Mouse (Mus musculus) left cerebral cortex, postnatal 25 days (tissue): ENCODE measurements at regions not wholly inside any gene's neighbourhood (a gene's known extent, or its start where the extent isn't known, plus 50 kb on each side); places are given as distances from the start of the nearest gene placed in this dataset.
"Not testable (repeated sequence)": the region's sequence is repeated elsewhere in the genome, so short reads cannot be mapped to it uniquely, and the experiment has no call there.

Experiments used
- DNase-seq, 2 experiments: peaks; one replicate each; pipeline ENCODE4 v3.0.0; 2022; ENCODE audit warnings: low spot score in 2 of 2, mixed read lengths in 1 of 2
- intact Hi-C: fragments of 180-260 bp; cut with DNase I; formaldehyde crosslinking; loops from one replicate; pipeline ENCODE4 v1.15.1; 2025

DNA sequence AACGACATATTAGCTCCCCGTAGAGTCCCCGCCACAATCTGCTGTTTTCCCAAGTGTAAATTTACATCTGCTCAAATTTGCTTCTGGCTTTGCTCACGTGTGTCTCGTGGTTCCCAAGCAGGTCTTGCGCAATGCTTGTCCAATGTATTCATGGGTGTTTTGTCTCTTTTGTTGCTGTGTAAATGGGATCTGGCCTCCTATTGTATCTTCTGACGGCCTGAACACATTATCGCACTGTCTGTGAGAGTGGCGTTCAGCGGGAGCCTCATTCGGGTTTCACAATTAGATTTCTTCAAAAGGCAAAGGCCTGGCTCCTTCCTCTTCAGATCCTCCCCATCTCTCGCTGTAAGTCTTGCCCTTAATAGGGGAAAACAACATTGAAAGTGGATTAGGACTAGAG lies 274.5 kb downstream of the Fam19a5 start:
- DNase-seq: no peak
- intact Hi-C loops: no loop called here

DNA sequence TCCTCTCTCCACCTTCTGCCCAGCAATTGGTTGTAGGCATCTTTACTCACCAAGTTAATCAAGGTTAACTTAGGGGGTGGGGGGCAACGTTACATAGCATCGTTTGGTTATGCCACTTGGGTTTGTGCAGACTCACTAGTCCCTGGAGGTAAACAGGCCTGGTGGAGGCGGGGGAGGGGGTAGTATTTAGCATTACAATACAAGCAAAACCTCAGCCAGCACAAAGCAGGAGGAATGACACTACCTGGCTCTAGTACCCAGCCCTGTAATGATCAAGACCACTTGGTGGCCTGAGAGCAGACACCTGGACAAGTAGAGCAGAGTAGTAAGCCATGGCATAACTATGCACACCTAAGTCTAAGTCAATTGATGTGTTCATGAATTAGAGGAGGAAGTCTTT lies 298.0 kb downstream of the Fam19a5 start:
- intact Hi-C loops: no loop called here
- DNase-seq: no peak

DNA sequence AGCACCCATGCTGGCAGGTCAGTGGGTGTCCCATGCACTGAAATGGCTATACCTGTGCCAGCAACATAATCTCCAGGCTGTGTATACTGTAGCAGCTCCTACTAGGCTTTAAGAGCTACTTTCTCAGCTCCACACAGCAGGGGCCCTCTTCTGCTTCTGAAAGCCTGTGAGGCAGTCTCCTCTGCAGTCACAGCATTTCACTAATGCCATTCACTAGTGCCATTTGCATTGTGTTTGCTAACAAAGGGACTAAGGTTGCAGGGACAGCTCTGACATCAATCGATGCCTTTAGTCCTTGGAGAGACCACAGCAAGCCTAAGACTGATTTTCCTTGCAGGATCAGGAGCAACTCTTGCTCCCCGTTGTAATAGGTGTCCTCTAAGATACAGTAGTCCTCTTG lies 315.0 kb downstream of the Fam19a5 start:
- no peak for DNase-seq
- intact Hi-C loops: no loop called here

DNA sequence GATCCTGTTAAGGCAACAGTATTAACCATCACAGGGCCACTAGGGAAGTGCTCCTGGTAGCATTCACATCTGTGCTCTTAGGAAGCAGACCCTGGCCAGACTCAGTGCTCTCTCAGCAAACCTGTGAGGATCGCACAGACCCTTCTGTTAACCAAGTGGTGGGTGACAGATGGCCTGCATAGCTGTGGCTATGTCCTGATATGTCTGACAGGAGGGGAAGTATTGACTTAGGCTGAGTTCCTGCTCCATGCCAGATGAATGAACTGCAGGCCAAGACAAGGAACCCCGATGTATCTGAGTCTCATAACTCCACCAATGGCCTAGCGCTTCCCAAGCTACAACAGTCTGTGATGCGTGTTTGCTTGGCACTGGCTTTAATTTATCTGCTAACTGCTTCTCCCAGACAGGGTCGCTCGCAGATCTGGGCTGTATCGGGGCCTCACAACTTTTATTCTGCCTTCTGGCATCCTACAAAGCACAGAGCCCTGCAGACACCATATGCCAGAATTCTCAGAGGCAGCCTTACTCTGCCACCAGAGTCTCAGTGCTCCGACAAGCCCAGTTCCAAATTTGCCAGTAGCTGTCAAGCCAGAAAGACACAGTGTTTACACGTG lies 332.3 kb downstream of the Fam19a5 start:
- intact Hi-C loops: no loop called here
- no peak for DNase-seq

DNA sequence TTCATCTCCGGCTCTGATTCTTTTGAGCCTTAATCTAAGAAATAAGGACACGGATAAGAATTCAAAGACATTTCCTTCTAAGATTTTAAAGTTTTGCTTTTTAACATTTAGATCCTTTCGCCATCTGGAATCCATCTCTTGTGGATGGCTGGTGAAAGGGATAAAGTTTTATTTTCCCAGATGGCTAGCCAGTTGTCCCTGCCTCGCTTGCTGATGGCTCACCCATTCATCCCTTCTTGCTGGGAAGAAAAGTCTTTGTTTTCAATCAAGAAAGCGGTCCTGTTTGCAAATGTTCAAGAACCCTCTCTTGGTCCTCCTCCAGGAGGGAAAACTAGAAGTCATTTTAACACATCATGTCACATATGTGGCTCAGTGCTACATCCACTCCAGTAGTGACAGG lies 346.8 kb downstream of the Fam19a5 start:
- intact Hi-C loops: no loop called here
- DNase-seq: no peak

DNA sequence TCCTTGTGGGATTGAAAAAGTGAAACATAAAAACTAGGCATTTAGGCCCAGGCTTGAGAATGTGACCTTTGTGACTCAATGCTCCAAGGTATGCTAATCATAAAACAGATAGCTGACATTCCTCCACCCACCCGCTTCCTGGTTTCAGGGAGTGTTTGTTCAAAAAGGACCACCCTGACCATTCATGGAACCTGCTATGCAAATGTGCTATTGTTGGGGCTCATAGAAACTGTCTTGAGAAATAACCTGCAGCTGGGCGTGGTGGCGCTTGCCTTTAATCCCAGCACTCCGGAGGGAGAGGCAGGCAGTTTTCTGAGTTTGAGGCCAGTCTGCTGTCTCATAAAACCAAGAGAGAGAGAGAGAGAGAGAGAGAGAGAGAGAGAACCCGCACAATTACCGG lies 350.8 kb downstream of the Fam19a5 start:
- intact Hi-C loops, DNase-seq: not testable (repeated sequence)

DNA sequence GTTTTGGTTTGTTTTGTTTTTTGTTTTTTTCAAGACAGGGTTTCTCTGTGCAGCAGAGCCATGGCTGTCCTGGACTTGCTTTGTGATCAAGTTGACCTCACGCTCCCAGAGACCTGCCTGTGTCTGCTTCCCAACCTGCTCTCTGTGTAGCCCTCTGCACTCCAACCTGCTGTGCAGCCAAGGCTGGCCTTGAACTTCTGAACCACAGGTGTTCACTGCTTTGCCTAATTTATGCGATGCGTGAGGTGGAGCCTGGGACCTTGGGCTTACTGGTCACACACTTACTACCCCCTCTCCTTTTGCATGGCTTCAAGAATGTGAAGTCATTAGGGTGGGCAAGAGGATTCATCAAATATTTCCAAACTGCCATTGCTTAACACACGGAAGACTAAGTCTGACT lies 354.6 kb downstream of the Fam19a5 start:
- DNase-seq: no peak
- intact Hi-C loops: no loop called here

DNA sequence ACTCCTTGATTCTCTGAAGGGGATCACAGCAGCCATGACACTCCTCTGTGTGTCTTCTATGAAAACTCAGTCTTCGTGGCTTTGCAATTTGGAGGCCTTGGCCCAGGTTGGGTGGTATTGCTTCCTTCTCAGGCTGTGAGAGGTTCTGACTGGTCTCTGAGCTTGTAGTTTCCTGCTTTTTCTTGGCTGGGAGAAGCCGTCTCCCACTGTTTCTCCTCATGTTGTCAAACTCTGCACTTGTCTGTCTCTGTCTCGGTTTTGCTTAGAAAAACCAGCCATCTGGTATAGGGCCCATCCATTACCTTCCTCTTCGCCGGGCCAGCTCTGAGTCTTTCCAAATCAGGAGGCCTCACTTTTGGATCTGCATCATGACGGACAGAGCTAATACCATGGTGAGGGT lies 360.3 kb downstream of the Fam19a5 start:
- intact Hi-C loops: no loop called here
- no peak for DNase-seq

DNA sequence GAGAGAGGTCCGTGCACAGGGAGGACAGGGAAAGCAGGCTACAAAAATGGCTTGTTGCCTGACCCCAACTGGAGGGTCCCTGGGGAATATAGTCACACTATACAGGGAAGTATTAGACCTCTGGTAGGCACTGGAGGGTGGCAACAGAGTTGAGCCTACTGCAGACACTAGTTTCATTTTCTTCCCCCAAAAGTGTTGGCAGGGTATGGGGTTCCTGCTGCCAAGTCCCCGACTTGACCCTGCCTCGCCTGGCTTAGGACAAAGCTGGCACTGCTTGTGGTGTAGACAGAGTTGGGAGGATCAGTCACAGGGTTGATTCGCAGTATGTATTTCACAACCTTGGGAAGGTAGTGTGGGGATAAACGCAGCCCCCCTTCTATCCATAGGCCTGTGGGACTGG lies 362.2 kb downstream of the Fam19a5 start:
- intact Hi-C loops: no loop called here
- no peak for DNase-seq

DNA sequence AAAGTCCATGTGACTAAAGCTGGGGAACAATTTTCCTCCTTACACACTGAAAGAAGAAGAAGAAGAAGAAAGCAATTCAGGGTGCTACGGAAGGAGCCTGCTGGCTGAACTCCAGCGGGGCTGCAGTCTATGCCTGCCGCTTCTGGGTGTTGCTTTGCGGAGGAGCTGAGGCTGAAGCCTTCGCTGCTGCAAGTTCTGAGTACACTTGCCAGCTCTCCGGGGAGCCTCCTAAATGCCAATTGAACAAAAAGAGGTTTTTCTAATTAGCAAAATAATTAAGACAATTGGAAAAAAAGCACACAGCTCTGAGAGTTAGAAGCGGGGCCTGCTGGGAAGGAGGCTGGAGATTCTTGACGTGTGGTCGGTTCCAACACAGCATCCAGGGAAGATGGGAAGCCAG lies 378.0 kb downstream of the Fam19a5 start:
- DNase-seq: peak; percentile 48 to 49
- intact Hi-C loops: loop anchor here (2.0 to 5.0 kb wide), 2 partner anchors 85 to 297 kb away; no protein-coding TSS in a partner anchor

DNA sequence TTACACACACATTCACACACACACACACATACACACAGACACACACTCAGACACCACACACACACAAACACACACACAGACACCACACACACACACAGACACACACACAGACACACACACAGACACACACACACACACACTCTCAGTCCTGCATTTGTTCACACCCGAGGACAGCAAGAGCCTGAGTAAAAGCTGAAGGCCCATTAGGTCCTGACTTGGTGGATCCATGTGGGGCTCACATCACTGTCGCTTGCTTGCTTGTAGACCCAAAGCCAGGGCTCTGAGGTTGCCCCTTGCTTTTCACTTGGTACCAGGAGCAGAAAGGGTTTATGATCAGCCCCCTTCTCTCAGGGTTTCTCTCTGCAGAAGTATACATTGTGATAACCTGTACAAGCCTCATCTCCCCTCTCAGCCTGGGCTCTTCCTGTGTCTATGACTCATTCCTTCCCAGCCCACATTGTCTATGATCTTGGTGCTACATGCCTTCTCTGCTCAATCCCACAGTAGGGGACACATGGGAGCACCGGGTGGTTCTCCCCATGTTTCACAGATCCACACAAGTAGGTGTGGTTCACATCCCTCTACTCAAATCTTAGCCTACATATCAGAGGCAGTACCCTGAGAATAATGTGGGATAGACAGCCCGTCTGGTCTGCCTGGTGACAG lies 378.8 kb downstream of the Fam19a5 start:
- intact Hi-C loops: loop anchor here (2.0 to 5.0 kb wide), 2 partner anchors 86 to 298 kb away; no protein-coding TSS in a partner anchor

DNA sequence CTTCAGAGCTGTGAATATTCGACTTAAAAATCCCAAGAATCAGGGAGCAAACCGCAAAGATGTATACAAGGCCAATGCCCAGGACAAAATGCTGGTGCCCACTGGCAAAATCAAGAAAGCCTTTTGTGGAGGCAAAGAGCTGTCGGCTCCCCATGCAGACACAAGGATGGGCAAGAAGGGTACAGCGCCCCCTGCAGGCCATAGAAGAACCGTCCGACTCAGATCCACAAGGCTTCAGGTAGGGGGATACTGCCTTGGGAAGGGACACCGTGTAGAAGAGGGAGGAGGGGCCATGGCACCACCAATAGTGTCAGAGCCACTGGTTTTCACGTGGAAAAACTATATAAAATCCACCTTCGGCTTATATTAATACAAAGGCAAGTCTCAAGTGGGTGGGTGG lies 379.8 kb downstream of the Fam19a5 start:
- peak in 1 of 2 experiments; percentile 31 for DNase-seq
- intact Hi-C loops: loop anchor here (2.0 to 5.0 kb wide), 2 partner anchors 87 to 299 kb away; no protein-coding TSS in a partner anchor

More for the DNA sequence above, 378.8 kb downstream of the Fam19a5 start:
- DNase-seq: no peak

DNA sequence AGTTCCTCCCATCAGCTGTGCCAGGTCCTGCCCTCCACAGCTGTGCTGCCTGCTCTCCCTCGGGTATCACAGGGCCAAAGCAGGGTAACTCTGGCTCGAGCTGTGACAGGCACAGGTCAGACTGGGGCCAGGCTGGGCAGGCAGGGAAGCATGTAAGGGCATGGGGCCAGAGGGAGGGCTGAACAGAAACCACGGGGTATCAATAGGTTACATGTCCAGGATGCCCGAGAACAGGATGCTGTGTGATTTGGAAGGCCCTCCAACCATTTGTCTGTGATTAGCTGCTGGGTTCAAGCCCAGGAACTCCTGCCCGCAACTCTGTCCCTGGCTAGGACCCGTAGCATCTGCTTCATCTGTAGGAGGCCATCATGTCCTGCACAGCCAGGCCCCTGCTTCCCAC lies 391.9 kb downstream of the Fam19a5 start:
- DNase-seq: no peak
- intact Hi-C loops: no loop called here

DNA sequence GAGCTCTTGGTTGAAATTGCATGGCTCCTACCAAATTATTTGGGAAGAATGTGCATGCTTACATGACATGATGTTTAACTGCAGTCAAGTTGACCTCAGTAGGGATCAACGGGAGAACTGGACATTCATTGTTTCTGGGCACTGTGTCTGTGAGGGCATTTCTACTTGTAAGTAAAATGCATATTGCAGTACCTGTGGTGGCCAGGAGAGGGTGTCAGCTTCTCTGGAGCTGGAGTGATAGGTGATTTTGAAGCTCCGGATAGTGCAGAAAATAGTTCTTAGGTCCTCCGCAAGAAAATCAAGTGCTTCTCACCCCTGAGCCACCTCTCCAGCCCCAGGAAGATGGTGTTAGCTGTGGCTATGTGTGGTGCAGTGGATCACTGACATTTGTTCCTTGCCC lies 396.7 kb downstream of the Fam19a5 start:
- DNase-seq: peak; percentile 44 to 59
- intact Hi-C loops: loop anchor here (1.0 kb wide), 1 partner anchor 307 kb away; no protein-coding TSS in a partner anchor

DNA sequence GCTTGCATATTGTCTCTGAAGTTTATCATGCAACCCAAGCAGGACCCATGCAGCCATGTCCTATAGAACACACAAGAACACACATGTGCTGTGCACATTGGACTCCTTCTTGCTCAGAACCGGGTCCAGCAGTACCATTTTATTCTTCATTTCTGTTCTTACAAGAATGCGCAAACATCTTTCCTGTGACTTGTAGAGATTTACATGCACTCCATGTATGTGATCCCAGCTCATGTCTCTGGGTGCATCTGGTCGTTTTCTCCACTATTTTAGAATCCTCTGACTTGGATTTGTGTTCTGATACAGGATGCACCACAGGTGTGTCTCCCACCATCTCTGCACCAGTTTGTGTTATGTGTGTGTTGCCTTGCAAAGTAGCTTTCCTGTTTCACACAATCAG lies 408.4 kb downstream of the Fam19a5 start:
- no peak for DNase-seq
- intact Hi-C loops: no loop called here

DNA sequence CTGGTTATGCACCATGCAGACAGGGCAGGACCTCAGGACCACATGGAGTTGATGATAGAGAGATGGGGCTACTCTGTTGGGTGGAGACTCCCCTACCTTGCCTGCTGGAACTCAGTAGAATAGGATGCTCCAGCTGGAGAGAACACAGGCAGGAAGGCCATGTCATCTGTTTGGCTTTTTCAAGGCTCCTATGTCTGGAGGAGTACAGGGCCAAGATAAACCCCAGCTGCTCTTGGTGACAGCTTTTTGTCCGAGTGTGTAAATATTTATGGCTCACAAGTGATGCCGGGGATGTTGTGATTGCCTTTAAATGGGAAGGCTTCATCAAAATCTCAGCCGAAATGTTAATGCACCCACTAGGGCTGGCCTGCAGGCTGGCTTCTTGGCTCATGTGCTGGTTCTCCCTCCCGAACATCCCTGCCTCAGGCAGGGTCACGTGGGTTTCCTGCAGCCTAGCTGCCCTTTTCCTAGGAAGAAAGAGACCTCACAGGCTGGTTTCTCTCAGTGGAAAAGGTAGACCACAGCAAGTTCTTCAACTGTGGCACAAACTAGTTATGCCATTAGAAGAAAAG lies 411.7 kb downstream of the Fam19a5 start:
- intact Hi-C loops: no loop called here
- DNase-seq: no peak

DNA sequence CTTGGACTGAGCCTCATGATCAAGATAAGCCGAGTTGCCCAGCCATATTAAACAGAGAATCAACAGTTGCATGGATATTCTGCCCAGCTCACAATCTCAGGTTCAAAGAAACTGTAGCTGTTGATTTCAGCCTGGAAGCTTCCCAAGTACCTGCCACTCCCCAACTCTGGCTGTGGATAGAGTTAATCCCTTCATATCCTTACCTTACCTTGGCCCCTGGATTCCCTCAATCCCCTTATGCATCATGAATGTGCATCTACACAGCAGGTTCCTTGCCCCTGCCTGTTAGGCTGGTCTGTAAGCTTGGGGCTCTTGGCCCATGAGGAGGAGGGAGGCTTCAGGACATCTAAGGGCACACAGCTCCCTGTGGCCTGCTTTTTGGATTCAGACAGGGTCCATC lies 414.8 kb downstream of the Fam19a5 start:
- intact Hi-C loops: no loop called here
- no peak for DNase-seq

DNA sequence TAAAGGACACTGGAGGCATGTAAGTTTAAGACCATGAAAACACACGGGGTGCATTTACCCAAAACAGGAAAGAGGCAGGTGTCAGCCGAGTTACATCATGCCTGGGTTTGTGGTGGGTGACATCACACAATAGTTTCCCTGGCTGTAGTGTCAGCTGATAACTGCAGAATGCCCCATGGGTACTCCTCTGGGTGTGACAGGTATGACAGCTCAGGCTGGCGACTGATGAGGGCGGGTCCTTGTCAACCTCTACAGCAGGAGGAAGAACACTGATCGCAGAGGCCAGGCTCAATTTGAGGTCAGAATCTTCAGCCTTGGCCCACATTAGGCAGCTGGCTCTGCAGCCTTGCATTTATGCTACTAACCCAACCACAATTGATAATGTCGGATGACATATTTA lies 428.5 kb downstream of the Fam19a5 start:
- no peak for DNase-seq
- intact Hi-C loops: no loop called here

DNA sequence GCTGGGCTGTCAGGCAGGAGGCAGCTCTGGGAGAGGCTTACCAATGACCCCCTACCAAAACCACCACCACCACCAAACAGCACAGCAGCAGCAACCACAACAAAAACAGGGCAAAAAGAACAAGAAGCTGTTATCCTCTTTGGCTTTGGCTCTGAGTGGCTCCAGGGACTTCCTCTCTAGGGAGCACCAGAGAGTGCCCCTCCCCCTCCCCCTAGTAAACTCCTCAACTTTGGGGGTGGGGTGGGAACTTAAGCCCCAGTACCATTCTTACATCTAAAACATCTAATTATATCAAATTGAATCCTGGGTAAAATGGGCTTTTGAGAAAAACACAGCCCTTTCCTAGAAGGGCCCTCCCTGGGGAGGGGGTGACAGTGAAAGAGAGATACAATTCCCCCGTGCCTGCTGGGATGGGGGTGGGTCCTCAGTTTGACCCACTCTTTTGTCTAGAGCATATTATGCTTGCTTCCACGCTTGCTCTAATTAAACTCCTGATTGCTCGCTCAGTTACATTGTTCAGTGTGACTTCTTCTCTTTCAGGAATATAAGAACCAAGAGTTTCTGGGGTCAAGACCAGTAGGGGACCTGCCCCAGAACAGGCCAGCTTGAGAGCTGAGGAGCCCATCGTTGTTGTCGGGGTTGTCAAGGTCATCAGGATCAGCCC lies 443.4 kb downstream of the Fam19a5 start:
- DNase-seq: no peak
- intact Hi-C loops: no loop called here

DNA sequence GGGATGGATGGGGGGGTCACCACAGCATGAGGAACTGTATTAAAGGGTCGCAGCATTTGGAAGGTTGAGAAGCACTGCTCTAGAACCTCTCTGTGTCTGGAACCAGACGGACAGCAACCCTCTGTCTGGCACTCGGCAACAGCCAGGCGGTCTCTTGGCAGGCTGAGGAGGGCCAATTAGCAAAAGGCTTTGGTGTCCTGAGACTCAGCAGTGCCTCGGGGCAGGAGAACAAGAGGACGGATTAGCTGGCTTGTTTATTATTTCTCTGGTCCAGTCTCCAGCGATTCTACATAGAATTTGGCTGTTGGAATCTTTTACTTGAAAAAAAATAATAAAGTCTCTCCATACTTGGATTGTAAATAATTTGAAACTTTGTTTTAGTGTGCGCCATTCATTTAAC lies 450.4 kb downstream of the Fam19a5 start:
- intact Hi-C loops: no loop called here
- peak in 1 of 2 experiments; percentile 17 for DNase-seq

DNA sequence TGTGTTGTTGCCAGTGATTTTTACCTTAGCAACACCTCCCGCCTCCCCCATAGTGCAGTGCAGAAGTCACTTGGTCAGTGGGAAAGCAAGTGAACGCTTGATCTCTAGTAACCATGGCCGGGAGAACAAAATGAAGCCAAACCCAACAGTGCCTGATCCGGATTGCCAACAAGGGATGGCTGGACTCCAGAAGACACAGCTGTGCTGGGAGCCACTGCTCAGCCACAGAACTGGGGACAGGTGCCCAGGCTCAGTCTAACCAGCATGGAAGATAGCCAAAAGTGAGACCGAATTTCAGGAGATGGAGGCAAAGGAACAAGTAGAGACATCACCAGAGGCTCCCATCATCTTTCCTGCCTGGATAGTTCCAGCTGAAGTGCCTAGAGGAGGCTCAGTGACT lies 473.0 kb downstream of the Fam19a5 start:
- DNase-seq: no peak
- intact Hi-C loops: no loop called here
